Mouse (Mus musculus): ENCODE measurements around the gene Gja10.
A peak's percentile ranks its signal among the peaks of the same experiment; 100 is the strongest.

The Gja10 gene

DNA sequence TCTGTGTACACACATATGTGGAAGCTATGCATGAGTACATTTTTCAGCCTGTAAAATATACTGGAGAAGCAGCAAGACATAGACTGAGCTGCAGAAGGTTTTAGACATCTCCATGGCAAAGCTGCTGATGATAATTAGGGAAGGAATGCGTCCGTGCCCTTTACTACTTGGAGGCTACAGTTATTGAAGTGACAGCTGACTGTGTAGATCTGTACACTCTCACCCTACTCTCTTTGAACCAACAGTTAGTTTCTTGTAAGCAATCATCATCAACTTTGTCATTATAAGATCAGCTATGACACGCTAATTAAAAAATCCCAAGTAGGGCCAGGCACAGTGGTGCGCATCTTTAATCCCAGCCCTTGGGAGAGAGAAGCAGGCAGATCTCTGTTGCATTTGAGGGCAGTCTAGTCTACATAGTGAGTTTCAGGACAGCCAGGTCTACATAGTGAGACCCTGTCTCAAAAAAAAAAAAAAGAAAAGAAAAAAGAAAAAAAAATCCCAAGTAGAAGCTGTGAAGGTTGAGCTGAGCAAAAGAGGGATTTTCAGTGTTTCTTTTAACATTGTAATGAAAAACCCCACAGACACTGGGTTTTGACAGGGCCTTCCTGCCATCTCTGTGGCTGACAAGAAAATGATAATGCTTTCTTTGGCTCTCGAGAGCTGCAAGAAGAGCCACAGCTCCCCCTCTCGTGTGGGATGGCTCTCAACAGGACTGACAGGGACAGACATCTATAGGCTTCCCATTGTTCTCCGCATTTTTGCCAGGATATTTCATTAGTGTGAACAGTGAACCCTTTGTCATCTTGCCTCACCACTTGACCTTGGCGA lies 41.6 kb downstream of the Gja10 start:
- no peak for DNase-seq

DNA sequence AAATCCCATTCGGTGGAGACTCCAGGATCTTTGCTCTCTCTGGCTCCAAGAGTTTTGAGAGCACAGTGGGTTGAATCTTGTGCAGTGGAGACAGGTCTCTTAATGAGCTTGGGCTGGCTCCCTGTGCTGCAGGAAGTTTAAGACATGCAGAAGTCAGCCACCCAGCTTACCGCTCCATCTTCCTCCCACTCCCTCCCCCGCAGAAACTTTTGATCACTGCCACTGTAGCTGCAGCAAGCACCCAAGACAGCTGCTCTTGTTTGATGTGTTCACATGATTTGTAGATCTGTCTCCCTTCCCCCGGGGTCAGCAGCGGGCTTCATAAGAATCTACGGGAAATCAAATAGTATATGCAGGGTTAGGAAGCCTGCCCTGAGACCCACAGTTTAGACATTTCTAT lies 42.3 kb downstream of the Gja10 start:
- DNase-seq: peak; percentile 38 to 46

DNA sequence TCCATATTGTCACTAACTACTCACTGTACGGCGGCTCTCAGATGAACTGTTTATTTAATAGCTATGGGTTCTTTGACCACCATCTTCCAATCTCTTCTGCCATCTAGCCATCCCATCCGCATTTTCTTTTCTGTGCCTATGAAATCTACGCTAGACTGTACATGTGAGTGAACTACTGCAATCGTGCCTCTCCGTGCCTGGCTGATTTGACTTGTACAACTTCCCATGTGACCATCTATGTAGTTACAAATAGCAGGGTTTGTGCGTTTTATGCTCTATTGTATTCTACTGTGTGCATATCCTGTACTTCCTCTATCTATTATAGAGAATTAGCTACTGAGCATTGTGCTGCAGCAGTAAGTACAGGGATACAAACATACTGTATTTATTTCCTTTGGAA lies 47.1 kb downstream of the Gja10 start:
- DNase-seq: peak; percentile 44 to 50

DNA sequence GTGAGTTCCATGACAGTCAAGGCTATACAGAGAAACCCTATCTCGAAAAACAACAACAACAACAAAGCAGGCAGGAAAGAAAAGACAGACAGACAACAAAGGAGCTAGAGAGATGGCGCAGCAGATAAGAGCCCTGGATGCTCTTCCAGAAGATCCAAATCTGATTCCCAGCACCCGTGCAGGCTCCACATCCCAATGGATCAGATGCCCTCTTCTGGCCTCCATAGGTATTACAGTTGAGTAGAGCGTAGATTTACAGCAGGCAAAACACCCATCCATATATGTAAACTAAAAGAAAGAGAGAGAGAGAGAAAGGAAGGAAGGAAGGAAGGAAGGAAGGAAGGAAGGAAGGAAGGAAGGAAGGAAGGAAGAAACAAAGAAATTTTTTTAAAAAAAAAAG lies 51.2 kb downstream of the Gja10 start:
- no peak for DNase-seq

- DNase-seq: no peak
These were observed 53.4 kb downstream of the Gja10 start for GRCm38 (mm10) chr4:32549150-32549549.
